Mouse (Mus musculus) liver, adult 2 months (tissue): ENCODE measurements at regions not wholly inside any gene's neighbourhood (a gene's known extent, or its start where the extent isn't known, plus 50 kb on each side); places are given as distances from the start of the nearest gene placed in this dataset.

Experiments used
- DNase-seq: peaks from one replicate; pipeline ENCODE4 v3.0.0-alpha.2; 2011; ENCODE audit warnings: low read depth, low spot score; ENCODE audit errors: extremely low read depth
- H3K27ac ChIP-seq: fragments of 200-500 bp; replicated peaks from 2 replicates; pipeline ENCODE4 v1.5.1; 2012; ENCODE audit warnings: low read depth, mild to moderate bottlenecking, control low read depth, inconsistent platforms, low read length; ENCODE audit not compliant: insufficient read depth
- H3K27me3 ChIP-seq: fragments of 200-500 bp; 2 replicates; pipeline ENCODE4 v1.6.1; 2012; ENCODE audit warnings: mild to moderate bottlenecking, moderate library complexity, low read length, inconsistent platforms; ENCODE audit not compliant: control insufficient read depth, insufficient read depth
- H3K36me3 ChIP-seq: fragments of 200-500 bp; 2 replicates; pipeline ENCODE4 v1.6.1; 2012; ENCODE audit warnings: low read length, inconsistent platforms; ENCODE audit not compliant: control insufficient read depth, insufficient read depth
- H3K4me1 ChIP-seq: fragments of 200-500 bp; 2 replicates; pipeline ENCODE4 v1.6.1; 2011; ENCODE audit warnings: low read length; ENCODE audit not compliant: control insufficient read depth, insufficient read depth
- H3K4me3 ChIP-seq: fragments of 200-500 bp; 2 replicates; pipeline ENCODE4 v1.5.1; 2011; ENCODE audit warnings: low read depth, mild to moderate bottlenecking, control low read depth, low read length, moderate library complexity; ENCODE audit not compliant: insufficient read depth
- H3K79me2 ChIP-seq: fragments of 200-500 bp; 2 replicates; pipeline ENCODE4 v1.6.1; 2012; ENCODE audit warnings: inconsistent platforms, mild to moderate bottlenecking, low read length, moderate library complexity; ENCODE audit not compliant: control insufficient read depth, insufficient read depth
- H3K9ac ChIP-seq: fragments of 200-500 bp; 2 replicates; pipeline ENCODE4 v1.6.1; 2012; ENCODE audit warnings: low read depth, mild to moderate bottlenecking, control low read depth, inconsistent platforms, low read length
- CTCF ChIP-seq: fragments of 200-500 bp; IDR thresholded peaks from 2 replicates; pipeline ENCODE4 v1.5.1; 2011; ENCODE audit warnings: low read depth, low read length, control low read depth
- POLR2A ChIP-seq: fragments of 200-500 bp; IDR thresholded peaks from 2 replicates; pipeline ENCODE4 v1.6.1; 2011; ENCODE audit warnings: low read length, control low read depth; ENCODE audit not compliant: insufficient read depth; ENCODE audit errors: extremely low read depth
- WGBS: fragments of 180-500 bp; shearing (Covaris S2); methylation state at CpG from one replicate; pipeline ENCODE4 v1.1.7; 2018; 5-methylcytosine and 5-hydroxymethylcytosine counted together

- Histone ChIP-seq H3K27ac (no peak overlapping the region), H3K36me3 (no peaks in the 10 kb centered on the region), H3K4me1 (no peaks in the 10 kb centered on the region), H3K79me2 (no peaks in the 10 kb centered on the region), H3K27me3 (no peaks in the 10 kb centered on the region), H3K9ac (no peak overlapping the region), H3K4me3 (no peak overlapping the region)
- no peak for TF ChIP-seq POLR2A
- TF ChIP-seq CTCF = no peak
- DNase-seq = no peak
- WGBS = 77% methylated on average over 3 of the region's 3 CpGs
Observed at GRCm38 (mm10) chr10:10216892-10217291, 255.2 kb downstream of the Adgb start.

DNA sequence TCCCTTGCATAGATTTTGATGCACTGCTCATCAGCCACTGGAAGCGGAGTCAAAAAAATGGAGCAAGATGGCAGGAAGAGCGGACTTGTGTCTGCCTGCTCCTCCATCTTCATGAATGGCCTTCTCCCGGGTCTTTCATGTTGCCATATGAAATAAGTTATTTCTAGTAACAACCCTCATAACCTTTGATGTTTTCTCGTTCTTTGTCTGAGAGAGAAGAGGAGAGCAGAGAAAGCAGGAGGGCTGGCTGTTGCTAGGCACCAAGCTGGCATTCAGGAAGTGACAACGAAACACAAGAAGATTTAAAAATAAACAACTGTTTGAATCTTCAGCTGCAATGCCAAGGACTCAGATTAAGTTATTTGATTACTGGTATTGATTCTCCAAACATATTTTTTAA lies 256.8 kb downstream of the Adgb start:
- 78% methylated on average over 5 of the region's 5 CpGs for WGBS
- Histone ChIP-seq H3K27ac (no peak overlapping the region), H3K4me3 (no peak overlapping the region), H3K27me3 (no peaks in the 10 kb centered on the region), H3K36me3 (no peaks in the 10 kb centered on the region), H3K9ac (no peak overlapping the region), H3K4me1 (no peaks in the 10 kb centered on the region), H3K79me2 (no peaks in the 10 kb centered on the region)
- TF ChIP-seq CTCF (no peak), POLR2A (no peak)
- no peak for DNase-seq

GRCm38 (mm10) chr10:10208354-10208753 lies 263.8 kb downstream of the Adgb start:
- Histone ChIP-seq H3K4me3 (no peak overlapping the region), H3K36me3 (no peaks in the 10 kb centered on the region), H3K27me3 (no peaks in the 10 kb centered on the region), H3K27ac (no peak overlapping the region), H3K4me1 (no peaks in the 10 kb centered on the region), H3K9ac (no peak overlapping the region), H3K79me2 (no peaks in the 10 kb centered on the region)
- TF ChIP-seq POLR2A (no peak), CTCF (no peak)
- DNase-seq = no peak
- WGBS = 87% methylated on average over 5 of the region's 5 CpGs

DNA sequence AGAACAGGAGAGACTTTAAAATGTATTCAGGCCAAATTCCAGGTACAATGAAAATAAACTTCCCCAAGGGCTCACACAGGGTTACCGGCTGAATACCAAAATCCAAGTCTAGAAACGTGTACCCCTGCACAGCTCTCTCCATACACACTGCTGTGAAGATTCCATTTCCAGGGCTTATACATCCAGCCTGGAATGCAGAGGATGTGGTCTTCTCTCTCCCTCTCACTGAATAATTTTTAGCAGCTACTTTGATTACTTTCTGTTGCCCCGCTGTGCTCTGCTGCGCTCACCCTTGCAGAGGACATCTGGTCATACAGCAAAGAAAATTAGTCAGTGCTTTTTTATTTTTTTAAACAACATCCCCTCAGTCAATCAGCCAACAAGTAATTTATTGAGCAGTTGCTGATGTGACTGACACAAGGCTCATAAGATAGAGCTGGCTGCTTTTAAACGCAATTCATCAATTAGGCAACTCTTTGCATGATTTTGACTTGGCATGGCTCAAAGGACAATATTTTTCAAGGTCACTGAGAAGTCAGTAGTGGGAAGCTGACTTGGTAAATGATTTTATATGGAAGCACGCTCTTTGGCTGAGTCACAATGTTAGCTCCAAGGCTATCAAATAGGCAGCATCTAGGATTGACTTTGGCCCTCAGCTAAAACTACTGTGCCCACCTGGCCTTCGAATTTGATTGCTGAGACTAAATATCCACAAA lies 266.2 kb downstream of the Adgb start:
- DNase-seq = no peak
- WGBS = 79% methylated on average over 7 of the region's 7 CpGs
- H3K79me2 ChIP-seq = no peaks in the 10 kb centered on the region
- no peaks in the 10 kb centered on the region for H3K27me3 ChIP-seq
- H3K27ac ChIP-seq = no peak overlapping the region
- no peaks in the 10 kb centered on the region for H3K4me1 ChIP-seq
- no peaks in the 10 kb centered on the region for H3K36me3 ChIP-seq
- H3K4me3 ChIP-seq = no peak overlapping the region
- no peak for TF ChIP-seq CTCF
- TF ChIP-seq POLR2A = no peak
- no peak overlapping the region for H3K9ac ChIP-seq

- no peaks in the 10 kb centered on the region for H3K4me1 ChIP-seq
- 90% methylated on average over 7 of the region's 7 CpGs for WGBS
- H3K27me3 ChIP-seq = no peaks in the 10 kb centered on the region
- no peak overlapping the region for H3K4me3 ChIP-seq
- DNase-seq = no peak
- no peaks in the 10 kb centered on the region for H3K79me2 ChIP-seq
- TF ChIP-seq CTCF (no peak), POLR2A (no peak)
- H3K27ac ChIP-seq = no peak overlapping the region
- H3K36me3 ChIP-seq = no peaks in the 10 kb centered on the region
- no peak overlapping the region for H3K9ac ChIP-seq
Observed at GRCm38 (mm10) chr10:10203982-10204381, 268.1 kb downstream of the Adgb start.

GRCm38 (mm10) chr10:10190308-10190707 lies 281.8 kb downstream of the Adgb start:
- DNase-seq = no peak
- Histone ChIP-seq H3K27me3 (no peaks in the 10 kb centered on the region), H3K36me3 (no peaks in the 10 kb centered on the region), H3K27ac (no peak overlapping the region), H3K4me1 (no peaks in the 10 kb centered on the region), H3K4me3 (no peak overlapping the region), H3K79me2 (no peaks in the 10 kb centered on the region), H3K9ac (no peak overlapping the region)
- no peak for TF ChIP-seq POLR2A
- no peak for TF ChIP-seq CTCF
- WGBS = 70% methylated on average over 2 of the region's 2 CpGs
